Mouse (Mus musculus) megakaryocyte, embryonic 14.5 days (primary cell): ENCODE measurements at regions not wholly inside any gene's neighbourhood (a gene's known extent, or its start where the extent isn't known, plus 50 kb on each side); places are given as distances from the start of the nearest gene placed in this dataset.

Source experiments
- FLI1 ChIP-seq: IDR thresholded peaks from 2 replicates; pipeline ENCODE4 v1.6.1; 2012; ENCODE audit warnings: low read length, inconsistent platforms, mixed read lengths
- GATA1 ChIP-seq: IDR thresholded peaks from 3 replicates; pipeline ENCODE4 v1.6.1; 2012; ENCODE audit warnings: mixed read lengths, low read length, inconsistent platforms, borderline replicate concordance

DNA sequence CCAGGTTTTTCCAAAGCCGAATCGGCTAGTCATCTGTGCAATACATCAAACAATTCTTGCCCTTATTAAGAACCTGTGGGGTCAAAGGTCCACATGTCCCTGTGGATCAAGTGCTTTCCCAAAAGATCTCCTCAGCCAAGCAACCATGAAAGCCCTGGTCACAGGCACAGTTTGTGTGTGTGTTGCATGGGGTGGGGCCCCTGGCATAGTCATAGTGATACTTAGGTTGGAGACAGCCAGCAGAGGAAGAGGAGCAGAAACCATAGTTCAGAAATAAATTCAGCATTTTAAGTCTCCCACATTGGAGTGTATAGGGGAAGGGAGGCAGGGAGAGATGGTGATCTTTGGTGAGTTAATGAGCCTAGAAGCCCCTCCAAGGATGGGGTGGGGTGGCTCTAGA lies 187.1 kb upstream of the Ubl3 start:
- no peak for TF ChIP-seq GATA1
- TF ChIP-seq FLI1: no peak
